Comparison of ENCODE assay signal across 8 mouse cellular contexts in the genomic region with DNA sequence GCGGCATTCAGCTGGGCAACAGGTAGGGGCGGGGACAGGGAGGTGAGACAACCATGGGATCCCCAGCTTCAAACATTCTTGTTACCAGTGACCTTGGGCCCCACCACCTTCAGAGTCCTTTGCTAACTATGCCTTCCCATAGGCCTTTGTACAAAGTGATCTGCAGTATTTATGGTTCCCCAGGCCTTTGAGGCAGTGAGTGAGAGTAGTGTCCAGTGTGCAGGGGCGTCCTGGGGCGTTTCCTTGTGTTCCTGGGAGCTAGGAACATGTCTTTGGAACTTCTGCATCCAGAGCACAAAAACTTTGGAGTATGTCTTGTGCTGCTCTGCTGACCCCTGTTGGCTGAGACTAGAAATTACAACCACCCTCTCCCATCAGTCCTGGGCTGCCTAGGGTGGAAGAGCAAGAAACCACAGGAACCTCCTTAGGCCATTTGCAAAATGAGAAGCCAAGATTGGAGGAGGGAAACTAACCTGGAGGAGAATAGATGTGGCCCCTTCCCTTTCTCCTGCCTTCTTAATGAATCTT. TPM values are rescaled to one million over a fixed set of nuclear protein-coding genes. Genes with fewer than 3 reads are reported as not detected.
A peak's percentile ranks its signal among the peaks of the same experiment; 100 is the strongest.
DNase-seq lines count a peak whose midpoint lies in the region; ATAC-seq and TF ChIP-seq lines count a peak whose summit lies in the region.

No protein-coding gene starts in this region.

- H3K4me3 ChIP-seq in heart, embryonic 11.5 days (ENCODE audit: low read depth, low read length): no peak overlapping the region
- no peak overlapping the region for H3K4me3 ChIP-seq in intestine, postnatal 0 days (ENCODE audit: low read depth, low read length)
- no peak overlapping the region for H3K4me3 ChIP-seq in lung, adult 2 months (replicated peaks; ENCODE audit: extremely low read depth, low read depth, low read length)
- H3K4me3 ChIP-seq in small intestine, adult 2 months (ENCODE audit: low read depth, low read length): no peak overlapping the region

- no peak overlapping the region for H3K27ac ChIP-seq in heart, embryonic 11.5 days (ENCODE audit: low read depth, low read length)
- no peak overlapping the region for H3K27ac ChIP-seq in intestine, postnatal 0 days (ENCODE audit: low read depth, low read length)
- H3K27ac ChIP-seq in small intestine, adult 2 months (ENCODE audit: insufficient read depth, low read depth, low read length): no peak overlapping the region

- TF ChIP-seq CTCF in intestine, postnatal 0 days (IDR thresholded peaks at IDR 0.05; ENCODE audit: low read depth): peak; percentile 95
- peak; percentile 92 for TF ChIP-seq CTCF in lung, adult 2 months (IDR thresholded peaks at IDR 0.05; ENCODE audit: insufficient read depth, low read length)
- TF ChIP-seq CTCF in small intestine, adult 2 months (IDR thresholded peaks at IDR 0.05; ENCODE audit: extremely low read depth, insufficient read length, insufficient replicate concordance, low read depth, low read length): peak; percentile 81; the same call in 1 of the 2 replicates

- peak; percentile 95 for DNase-seq in heart, adult 11 months
- DNase-seq in CD8-positive naive resting alpha-beta T cell, adult 2 months (ENCODE audit: low read depth in 2 of 2, low spot score in 2 of 2): peak; percentile 52 to 73
- DNase-seq in c-Kit-positive CD71-negative TER-119-negative erythroid progenitor cells, embryonic 14.5 days (ENCODE audit: low read depth): peak; percentile 68
- DNase-seq in lung, adult 2 months: peak; percentile 66

- no peak for ATAC-seq in heart, embryonic 11.5 days (replicated peaks; ENCODE audit: insufficient number of reproducible peaks, low FRiP score, low TSS enrichment)
- ATAC-seq in frontal cortex, adult (ENCODE audit: low TSS enrichment): peak; percentile 28; the same call in 1 of the 2 replicates
- no peak for ATAC-seq in intestine, postnatal 0 days

- H3K36me3 ChIP-seq in heart, embryonic 11.5 days (ENCODE audit: control insufficient read depth, insufficient read depth, low read length): peaks cover 16% of the 10 kb centered on the region; the same call in 1 of the 2 replicates
- H3K36me3 ChIP-seq in intestine, postnatal 0 days (ENCODE audit: control insufficient read depth, insufficient read depth): peaks cover 62% of the 10 kb centered on the region
- peaks cover 66% of the 10 kb centered on the region for H3K36me3 ChIP-seq in small intestine, adult 2 months (ENCODE audit: control insufficient read depth, insufficient read depth, low read length)

- no peaks in the 10 kb centered on the region for H3K9me3 ChIP-seq in heart, embryonic 11.5 days (replicated peaks; ENCODE audit: control insufficient read depth, low read length)
- H3K9me3 ChIP-seq in intestine, postnatal 0 days (ENCODE audit: control insufficient read depth): no peaks in the 10 kb centered on the region

- no peak overlapping the region for H3K4me2 ChIP-seq in heart, embryonic 11.5 days
- H3K4me2 ChIP-seq in intestine, postnatal 0 days (replicated peaks; ENCODE audit: low read depth): no peak overlapping the region

- no peaks in the 10 kb centered on the region for H3K27me3 ChIP-seq in heart, embryonic 11.5 days (ENCODE audit: control insufficient read depth, insufficient read depth, low read length)
- H3K27me3 ChIP-seq in intestine, postnatal 0 days (replicated peaks; ENCODE audit: control insufficient read depth, insufficient read depth, low read length): no peaks in the 10 kb centered on the region
- no peaks in the 10 kb centered on the region for H3K27me3 ChIP-seq in small intestine, adult 2 months (ENCODE audit: control insufficient read depth, insufficient read depth, low read length)

- H3K4me1 ChIP-seq in heart, embryonic 11.5 days (ENCODE audit: control insufficient read depth, insufficient read depth, low read length): peaks cover 4% of the 10 kb centered on the region
- no peaks in the 10 kb centered on the region for H3K4me1 ChIP-seq in intestine, postnatal 0 days (replicated peaks; ENCODE audit: control insufficient read depth, insufficient read depth, low read length)
- peaks cover under 1% of the 10 kb centered on the region; the same call in 1 of the 2 replicates for H3K4me1 ChIP-seq in lung, adult 2 months (ENCODE audit: control insufficient read depth, insufficient read depth, low read length)
- H3K4me1 ChIP-seq in small intestine, adult 2 months (ENCODE audit: control insufficient read depth, insufficient read depth, insufficient read length, low read length): no peaks in the 10 kb centered on the region; the same call in 1 of the 2 replicates

- H3K9ac ChIP-seq in heart, embryonic 11.5 days (ENCODE audit: low read depth, low read length): no peak overlapping the region
- no peak overlapping the region for H3K9ac ChIP-seq in intestine, postnatal 0 days (ENCODE audit: low read depth, low read length)

- no peak for TF ChIP-seq POLR2A in lung, adult 2 months (IDR thresholded peaks at IDR 0.05; ENCODE audit: borderline replicate concordance, extremely low read depth, low read depth, low read length)
- no peak for TF ChIP-seq POLR2A in small intestine, adult 2 months (IDR thresholded peaks at IDR 0.05; ENCODE audit: low read depth, low read length)

- 39% methylated on average over 4 of the region's 4 CpGs for WGBS in heart, embryonic 11.5 days (ENCODE audit: insufficient replicate concordance)
- 33% methylated on average over 4 of the region's 4 CpGs for WGBS in intestine, postnatal 0 days
- WGBS in lung, adult 2 months: 33% methylated on average over 4 of the region's 4 CpGs
- WGBS in small intestine, adult 2 months: 32% methylated on average over 4 of the region's 4 CpGs

RNA-seq across cellular contexts. Expression of gene Dpm2, which starts 4.1 kb away (rescaled TPM):
- polyA plus RNA-seq in heart, embryonic 11.5 days (2014; fragmentation: Nextera tagmentation; extraction: Ambion mirVana): 81.7 and 85.3 TPM in 2 replicates
- 120 and 124 TPM in 2 replicates for polyA plus RNA-seq in intestine, postnatal 0 days (2015; fragmentation: Nextera tagmentation; extraction: Ambion mirVana)
- 116 and 118 TPM in 2 replicates for polyA plus RNA-seq in lung, adult 2 months (2012; rRNA removed)
- polyA plus RNA-seq in small intestine, adult 2 months (2012; rRNA removed): 49.3 and 87.5 TPM in 2 replicates

RNA-seq across cellular contexts. Expression of gene Pip5kl1, which starts 8.0 kb away (rescaled TPM):
- polyA plus RNA-seq in heart, embryonic 11.5 days (2014; fragmentation: Nextera tagmentation; extraction: Ambion mirVana): 0.31 and 0.51 TPM in 2 replicates
- polyA plus RNA-seq in intestine, postnatal 0 days (2015; fragmentation: Nextera tagmentation; extraction: Ambion mirVana): not detected in 2 replicates
- 0.12 and 0.55 TPM in 2 replicates for polyA plus RNA-seq in lung, adult 2 months (2012; rRNA removed)
- 0.15 and 0.25 TPM in 2 replicates for polyA plus RNA-seq in small intestine, adult 2 months (2012; rRNA removed)

RNA-seq across cellular contexts. Expression of gene 9430097D07Rik, which starts 8.9 kb away (rescaled TPM):
- polyA plus RNA-seq in heart, embryonic 11.5 days (2014; fragmentation: Nextera tagmentation; extraction: Ambion mirVana): 0.17 TPM in 1 of 2 replicates, not detected in the other
- polyA plus RNA-seq in intestine, postnatal 0 days (2015; fragmentation: Nextera tagmentation; extraction: Ambion mirVana): 0.14 TPM in 1 of 2 replicates, not detected in the other
- not detected in 2 replicates for polyA plus RNA-seq in lung, adult 2 months (2012; rRNA removed)
- polyA plus RNA-seq in small intestine, adult 2 months (2012; rRNA removed): not detected in 2 replicates

RNA-seq across cellular contexts. Expression of gene St6galnac4, which starts 20.3 kb away (rescaled TPM):
- polyA plus RNA-seq in heart, embryonic 11.5 days (2014; fragmentation: Nextera tagmentation; extraction: Ambion mirVana): 32.9 and 40.9 TPM in 2 replicates
- 5.7 and 6.6 TPM in 2 replicates for polyA plus RNA-seq in intestine, postnatal 0 days (2015; fragmentation: Nextera tagmentation; extraction: Ambion mirVana)
- 39.5 and 40.4 TPM in 2 replicates for polyA plus RNA-seq in lung, adult 2 months (2012; rRNA removed)
- 9.1 and 9.6 TPM in 2 replicates for polyA plus RNA-seq in small intestine, adult 2 months (2012; rRNA removed)

RNA-seq across cellular contexts. Expression of gene Fam102a, which starts 31.5 kb away (rescaled TPM):
- polyA plus RNA-seq in heart, embryonic 11.5 days (2014; fragmentation: Nextera tagmentation; extraction: Ambion mirVana): 5.2 and 5.3 TPM in 2 replicates
- 18.0 and 18.4 TPM in 2 replicates for polyA plus RNA-seq in intestine, postnatal 0 days (2015; fragmentation: Nextera tagmentation; extraction: Ambion mirVana)
- 23.7 and 24.0 TPM in 2 replicates for polyA plus RNA-seq in lung, adult 2 months (2012; rRNA removed)
- 55.2 and 96.2 TPM in 2 replicates for polyA plus RNA-seq in small intestine, adult 2 months (2012; rRNA removed)
